Mouse (Mus musculus) adrenal gland, postnatal 10 days (tissue): Measurements from ENCODE around the gene Zmiz1. TPM values are rescaled to one million over a fixed set of nuclear protein-coding genes. Genes with fewer than 3 reads are reported as not detected.

Source experiments
- DNase-seq: peaks from one replicate; pipeline ENCODE4 v3.0.0; 2021; ENCODE audit warnings: mixed read lengths
- total RNA-seq, 2 experiments: library from RNA; stranded (reverse); gene quantifications; 2 replicates each; pipeline ENCODE4 v1.2.3; 2021

The Zmiz1 gene
- total RNA-seq, 2 experiments from 2014 or later: 63.8 to 73.3 TPM

DNA sequence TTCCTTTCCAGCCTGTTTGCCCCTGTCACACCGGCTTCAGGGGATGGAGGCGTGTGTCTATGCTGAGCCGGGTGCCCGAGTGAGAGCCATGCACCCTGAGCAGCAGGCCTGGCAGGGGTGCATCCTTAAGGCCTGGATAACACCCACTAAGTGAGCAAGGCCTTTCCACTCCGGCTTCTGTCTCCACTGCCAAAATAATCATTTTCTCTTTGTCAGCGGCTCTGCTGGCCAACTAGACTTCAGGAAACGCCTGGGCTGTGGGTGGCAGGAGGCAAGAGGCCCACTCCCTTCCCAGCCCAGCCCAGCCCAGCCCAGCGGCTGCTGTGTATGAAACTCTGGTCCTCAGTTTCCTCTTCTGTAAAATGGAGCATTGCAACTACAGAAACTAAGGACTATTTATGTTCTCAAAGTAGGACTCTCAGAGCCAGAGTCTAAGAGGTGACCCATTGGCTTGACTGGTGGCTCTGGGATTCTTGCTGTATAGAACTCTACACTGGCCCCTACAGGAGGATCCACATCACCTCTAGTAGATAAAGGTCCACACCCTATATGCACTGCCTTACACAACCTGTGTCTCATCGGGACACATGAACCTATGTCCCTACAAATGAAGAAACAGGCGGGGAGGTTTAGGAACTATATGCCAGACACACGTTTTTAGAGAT is 76.1 kb downstream of the Zmiz1 start:
- no peak for DNase-seq

DNA sequence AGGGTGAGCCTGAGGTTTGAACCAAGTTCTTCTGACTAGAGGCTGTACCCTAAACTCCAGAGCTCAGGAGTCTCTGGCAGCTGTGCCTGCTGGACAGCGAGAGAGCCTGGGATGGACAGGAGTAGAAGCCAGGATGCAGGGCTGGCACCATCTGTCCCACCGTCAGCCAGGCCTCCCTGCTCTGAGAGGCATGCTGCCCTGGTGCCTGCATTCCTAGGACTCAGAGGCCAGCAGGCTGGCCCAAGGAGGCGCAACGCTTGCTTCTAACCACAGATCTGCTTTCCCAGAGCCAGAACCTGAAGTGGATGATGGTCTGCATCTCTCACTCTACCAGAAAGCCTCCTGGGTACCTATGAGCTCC is 76.6 kb downstream of the Zmiz1 start:
- DNase-seq: no peak

DNA sequence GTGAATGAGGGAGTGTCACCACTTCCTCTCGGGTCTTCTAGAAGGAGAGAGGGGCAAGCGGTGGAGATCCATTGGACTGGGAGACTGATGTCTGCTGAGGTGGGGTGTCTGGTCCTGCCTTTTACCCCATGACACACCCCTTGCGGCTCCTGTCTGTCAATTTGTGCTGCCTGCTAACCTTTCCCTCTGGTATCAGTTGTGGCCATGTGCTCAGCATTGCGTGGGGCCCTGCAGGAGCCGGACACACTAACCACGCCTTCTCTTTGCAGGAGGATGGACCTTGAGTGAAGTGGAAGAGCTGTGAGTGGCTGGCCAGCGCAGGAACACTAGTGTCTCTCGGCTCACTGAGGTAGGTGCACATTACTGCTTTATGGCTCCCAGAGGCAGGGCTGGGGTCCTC is 77.5 kb downstream of the Zmiz1 start:
- no peak for DNase-seq

- no peak for DNase-seq
These were observed 78.4 kb downstream of the Zmiz1 start for GRCm38 (mm10) chr14:25537351-25537750.

DNA sequence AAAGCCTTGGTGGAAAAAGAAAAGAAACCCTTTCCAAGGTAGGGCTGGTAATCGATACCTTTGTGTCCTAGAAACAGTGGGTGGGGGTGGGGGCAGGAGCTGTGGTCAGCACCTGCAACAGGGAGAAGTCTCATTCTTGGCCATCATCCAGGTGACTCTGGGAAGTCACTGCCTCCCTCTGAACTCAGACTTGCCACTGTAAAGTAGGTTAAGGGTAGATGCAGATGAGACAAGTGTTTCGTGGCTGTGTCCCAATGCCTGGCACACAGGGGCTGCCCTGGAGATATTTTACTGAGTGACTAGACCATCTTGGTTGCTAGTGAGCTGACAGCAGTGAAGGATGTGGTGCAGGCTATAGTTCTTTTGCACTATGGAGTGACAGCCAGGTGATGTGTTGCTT is 79.5 kb downstream of the Zmiz1 start:
- no peak for DNase-seq

GRCm38 (mm10) chr14:25539493-25540116 is 80.6 kb downstream of the Zmiz1 start:
- DNase-seq: no peak

- no peak for DNase-seq
These were observed 81.2 kb downstream of the Zmiz1 start for GRCm38 (mm10) chr14:25540172-25540571.

GRCm38 (mm10) chr14:25541213-25541612 is 82.2 kb downstream of the Zmiz1 start:
- DNase-seq: no peak

DNA sequence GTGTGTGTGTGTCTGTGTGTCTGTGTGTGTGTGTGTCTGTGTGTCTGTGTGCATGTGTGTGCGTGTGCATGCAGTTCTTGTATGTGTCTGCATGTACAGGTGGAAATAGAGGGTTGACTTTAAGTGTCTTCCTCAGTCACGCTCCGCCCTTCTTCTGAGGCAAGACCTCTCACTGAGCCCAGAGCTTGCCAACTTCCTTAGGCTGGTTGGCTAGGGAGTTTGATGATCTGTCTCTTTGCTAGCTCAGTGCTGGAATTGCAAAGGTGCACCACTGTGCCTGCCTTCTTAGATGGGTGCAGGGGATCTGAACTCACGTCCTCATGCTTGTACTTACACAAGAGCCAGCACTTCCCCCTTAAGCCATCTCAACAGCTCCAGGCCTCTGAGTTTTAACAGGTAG is 84.1 kb downstream of the Zmiz1 start:
- no peak for DNase-seq

GRCm38 (mm10) chr14:25543927-25544326 is 84.9 kb downstream of the Zmiz1 start:
- DNase-seq: no peak

- peak; percentile 59 for DNase-seq
These were observed 88.1 kb downstream of the Zmiz1 start for GRCm38 (mm10) chr14:25546852-25547621.

DNA sequence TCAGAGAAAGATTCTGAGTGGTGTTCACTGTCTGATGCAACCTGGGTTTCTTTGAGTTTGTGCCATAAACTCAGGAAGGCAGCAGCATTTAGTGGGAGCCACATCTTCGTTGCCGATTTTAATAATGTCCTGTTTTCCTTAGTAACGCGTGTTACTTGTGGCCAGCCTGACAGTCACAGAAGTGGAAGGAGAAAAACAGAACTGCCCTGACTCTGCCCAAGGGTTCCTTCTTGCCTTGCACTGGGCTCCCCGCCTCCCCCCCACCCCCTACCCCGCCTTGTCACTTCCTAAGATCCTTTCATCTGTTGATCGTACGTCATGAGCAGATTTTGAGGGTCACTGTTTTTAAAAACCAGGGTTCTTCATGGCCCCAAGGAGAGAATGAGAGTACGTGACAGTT is 88.9 kb downstream of the Zmiz1 start:
- DNase-seq: no peak

DNA sequence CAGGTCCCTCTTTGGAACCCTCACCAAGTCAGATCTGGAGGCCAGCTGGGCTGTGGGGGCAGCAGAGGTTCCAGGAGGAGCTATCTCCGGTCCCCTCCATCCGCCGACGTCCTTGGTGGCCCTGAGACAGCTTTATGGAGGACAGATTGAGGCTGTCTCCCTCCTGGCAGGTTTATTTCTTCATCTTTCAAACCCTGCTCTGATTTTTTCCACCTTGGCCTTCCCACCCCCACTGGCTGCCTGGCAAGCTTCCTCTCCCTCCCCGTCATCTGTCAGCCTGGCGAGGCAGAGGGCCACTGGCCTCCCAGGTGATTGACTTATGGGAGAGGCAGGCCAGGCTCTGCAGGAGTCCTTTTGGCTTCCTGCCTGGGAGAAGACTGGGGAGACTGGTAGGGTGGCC is 89.7 kb downstream of the Zmiz1 start:
- DNase-seq: peak; percentile 83

DNA sequence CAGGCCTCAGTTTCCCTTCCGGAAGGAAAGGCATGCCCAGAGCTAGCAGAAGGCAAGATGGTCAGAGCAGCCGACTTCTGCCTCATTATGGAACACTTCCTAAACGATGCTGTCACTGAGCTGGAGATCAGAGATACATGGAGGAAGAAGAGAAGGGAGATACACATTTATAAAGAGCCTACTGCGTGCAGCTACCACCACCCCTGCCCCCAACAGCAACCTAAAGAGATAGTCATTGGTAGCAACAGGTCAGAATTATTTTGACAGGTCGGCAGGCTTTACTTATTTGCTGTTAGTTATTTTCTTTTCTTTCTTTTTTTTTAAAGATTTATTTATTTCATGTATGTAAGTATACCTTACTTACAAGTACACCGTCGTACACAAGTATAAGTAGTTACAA is 90.1 kb downstream of the Zmiz1 start:
- no peak for DNase-seq

- peak; percentile 53 for DNase-seq
These were observed 91.2 kb downstream of the Zmiz1 start for GRCm38 (mm10) chr14:25549871-25550840.

DNA sequence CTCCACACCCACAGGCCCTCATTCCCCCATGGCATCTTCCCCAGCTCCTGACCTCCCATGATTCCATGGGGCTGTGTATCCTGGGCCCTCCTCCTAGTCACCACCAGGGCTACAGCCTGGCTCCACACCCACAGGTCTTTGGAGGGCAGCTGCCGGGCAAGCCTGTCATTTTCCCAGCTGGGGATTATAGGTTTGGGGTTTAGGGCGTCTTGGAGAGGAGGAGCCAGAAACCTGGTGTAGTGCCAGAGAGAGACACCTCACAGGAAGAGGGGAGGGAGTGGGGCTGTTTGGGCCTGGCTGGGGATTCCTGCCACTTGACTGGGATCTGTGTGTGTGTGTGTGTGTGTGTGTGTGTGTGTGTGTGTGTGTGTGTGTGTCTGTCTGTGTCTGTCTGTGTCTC is 92.7 kb downstream of the Zmiz1 start:
- DNase-seq: no peak

- DNase-seq: no peak
These were observed 94.4 kb downstream of the Zmiz1 start for GRCm38 (mm10) chr14:25553382-25553781.

DNA sequence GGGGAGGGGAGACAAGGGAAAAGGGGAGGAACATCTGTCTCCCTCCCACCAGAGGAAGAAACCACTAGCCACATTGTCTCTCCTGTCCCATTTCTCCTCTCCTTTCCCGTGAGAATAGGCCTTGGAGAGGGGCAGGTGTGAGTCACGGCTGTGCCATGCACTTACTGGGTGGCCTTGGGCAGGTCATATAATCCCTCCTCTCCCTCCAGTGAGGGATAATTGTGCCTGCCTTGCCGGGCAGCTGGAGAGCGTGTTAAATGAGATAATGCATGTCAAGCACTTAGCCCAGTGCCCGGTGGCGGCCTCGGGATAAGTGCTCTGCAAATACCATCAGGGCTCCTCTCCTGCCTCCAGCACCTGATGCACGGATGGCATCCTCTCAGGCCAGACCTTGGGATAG is 95.8 kb downstream of the Zmiz1 start:
- no peak for DNase-seq

- DNase-seq: no peak
These were observed 96.4 kb downstream of the Zmiz1 start for GRCm38 (mm10) chr14:25555291-25555781.

GRCm38 (mm10) chr14:25555848-25556247 is 96.9 kb downstream of the Zmiz1 start:
- DNase-seq: no peak

- DNase-seq: no peak
These were observed 98.0 kb downstream of the Zmiz1 start for GRCm38 (mm10) chr14:25557014-25557413.

GRCm38 (mm10) chr14:25558479-25558878 is 99.5 kb downstream of the Zmiz1 start:
- DNase-seq: no peak
